Comparison of ENCODE assay signal across 27 mouse cellular contexts in the genomic region with DNA sequence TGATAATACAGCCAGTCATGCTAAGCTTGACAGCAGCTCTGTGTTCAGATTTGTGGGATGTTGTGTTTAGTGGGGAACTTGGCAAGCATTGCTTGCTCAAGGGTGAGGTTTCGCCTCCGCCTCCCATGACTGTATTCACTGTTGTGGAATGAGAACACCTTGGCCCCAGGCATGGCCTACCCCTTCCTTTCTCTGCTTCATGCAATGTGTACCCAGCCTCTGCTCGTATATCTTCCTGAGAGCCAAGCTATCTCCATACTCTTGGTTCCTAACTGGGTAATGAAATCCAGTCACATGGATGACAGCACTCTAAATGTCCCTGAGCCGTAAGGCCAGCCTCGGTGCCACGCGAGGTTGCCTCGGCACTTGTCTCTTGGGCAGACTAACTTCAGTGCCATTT.
"Had no signal": no experiment of that assay in that cellular context is flagged by ENCODE, and none has a peak within 500 bp of the region (broad histone marks: within the 10 kb centered on the region; RNA-seq: fewer than 3 reads in every experiment).

No protein-coding gene starts in this region.

- ATAC-seq: inflammation-experienced regulatory T-cells, adult 6 months; intestine, embryonic 16.5 days; midbrain, embryonic 13.5 days; midbrain, embryonic 16.5 days had no signal

- H3K27me3 ChIP-seq: limb, embryonic 12.5 days; limb, embryonic 15.5 days; liver, embryonic 15.5 days; lung, embryonic 15.5 days; megakaryocyte, embryonic 14.5 days; midbrain, embryonic 13.5 days; neural tube, embryonic 13.5 days had no signal

- H3K9me3 ChIP-seq: limb, embryonic 12.5 days; limb, embryonic 15.5 days; liver, embryonic 15.5 days; lung, embryonic 15.5 days; megakaryocyte, embryonic 14.5 days; midbrain, embryonic 10.5 days; midbrain, embryonic 13.5 days; neural tube, embryonic 13.5 days had no signal

- H3K36me3 ChIP-seq: limb, embryonic 12.5 days; limb, embryonic 15.5 days; liver, embryonic 15.5 days; lung, embryonic 15.5 days; neural tube, embryonic 13.5 days had no signal

- DNase-seq: kidney, adult 18-20 months; kidney, postnatal 10 days; layer of hippocampus, adult 9-11 months; left cerebral cortex, postnatal 4 days; lung, adult 18-20 months; lung, postnatal 10 days; lung, postnatal 36 days; right cerebral cortex, adult 18-20 months; right cerebral cortex, postnatal 14 days; right cerebral cortex, postnatal 4 days; thymus, adult 2 months; thymus, postnatal 14 days; thymus, postnatal 4 days had no signal

- H3K4me1 ChIP-seq: limb, embryonic 12.5 days; limb, embryonic 15.5 days; liver, embryonic 15.5 days; lung, embryonic 15.5 days; midbrain, embryonic 10.5 days; neural tube, embryonic 13.5 days had no signal

- H3K4me3 ChIP-seq: limb, embryonic 12.5 days; limb, embryonic 15.5 days; liver, embryonic 15.5 days; lung, embryonic 15.5 days; megakaryocyte, embryonic 14.5 days; midbrain, embryonic 10.5 days; midbrain, embryonic 13.5 days; myocyte; neural tube, embryonic 13.5 days had no signal

- H3K27ac ChIP-seq: limb, embryonic 12.5 days; limb, embryonic 15.5 days; liver, embryonic 15.5 days; lung, embryonic 15.5 days; midbrain, embryonic 10.5 days; midbrain, embryonic 13.5 days; neural tube, embryonic 13.5 days; stomach, postnatal 0 days had no signal

- H3K9ac ChIP-seq: limb, embryonic 12.5 days; limb, embryonic 15.5 days; liver, embryonic 15.5 days; lung, embryonic 15.5 days; midbrain, embryonic 13.5 days; neural tube, embryonic 13.5 days had no signal

- H3K4me2 ChIP-seq: limb, embryonic 12.5 days; limb, embryonic 15.5 days; liver, embryonic 11.5 days; liver, embryonic 15.5 days; lung, embryonic 15.5 days; midbrain, embryonic 13.5 days; neural tube, embryonic 13.5 days had no signal
